Mouse (Mus musculus) CH12.LX (cell line): ENCODE measurements at regions not wholly inside any gene's neighbourhood (a gene's known extent, or its start where the extent isn't known, plus 50 kb on each side); places are given as distances from the start of the nearest gene placed in this dataset.
A peak's percentile ranks its signal among the peaks of the same experiment; 100 is the strongest.

Experiments used
- DNase-seq: peaks from one replicate; pipeline ENCODE4 v3.0.0-alpha.2; 2013; ENCODE audit errors: extremely low read depth
- H3K27ac ChIP-seq: 2 replicates; pipeline ENCODE4 v1.5.1; 2012; ENCODE audit warnings: low read depth, mild to moderate bottlenecking, control low read depth, moderate library complexity; ENCODE audit not compliant: insufficient read depth
- H3K27me3 ChIP-seq: replicated peaks from 2 replicates; pipeline ENCODE3; 2012; ENCODE audit warnings: inconsistent platforms
- H3K36me3 ChIP-seq, 2 experiments: replicated peaks in 1 of 2; 2 replicates each; pipeline versions ENCODE3 to v1.6.1; 2012; ENCODE audit warnings: inconsistent platforms in 1 of 2, low read length in 1 of 2, mild to moderate bottlenecking in 1 of 2, mixed read lengths in 1 of 2, moderate library complexity in 1 of 2; ENCODE audit not compliant: control insufficient read depth in 1 of 2, insufficient read depth in 1 of 2
- H3K4me1 ChIP-seq, 2 experiments: 2 replicates each; pipeline ENCODE4 v1.6.1; 2012; ENCODE audit warnings: inconsistent platforms in 1 of 2, moderate library complexity in 1 of 2; ENCODE audit not compliant: insufficient read depth in 2 of 2, control insufficient read depth in 1 of 2
- H3K4me2 ChIP-seq: 2 replicates; pipeline ENCODE4 v1.6.1; 2012; ENCODE audit warnings: low read depth, mild to moderate bottlenecking, control low read depth; ENCODE audit not compliant: poor library complexity, insufficient read depth, severe bottlenecking
- H3K4me3 ChIP-seq, 3 experiments: fragments of 150-350 bp in 1 of 3; sonication (generic) in 1 of 3; replicated peaks in 1 of 3; 2 replicates each; pipeline versions ENCODE3 to v1.5.1; 2011 to 2012; ENCODE audit warnings: low read depth in 2 of 3, low read length in 2 of 3, mild to moderate bottlenecking in 2 of 3, moderate library complexity in 2 of 3, control low read depth in 1 of 3, improper control_type of control experiment in 1 of 3, inconsistent platforms in 1 of 3, mixed read lengths in 1 of 3; ENCODE audit not compliant: poor library complexity in 1 of 3
- H3K79me2 ChIP-seq: replicated peaks from 2 replicates; pipeline ENCODE4 v1.6.1; 2012; ENCODE audit warnings: mild to moderate bottlenecking, moderate library complexity; ENCODE audit not compliant: control insufficient read depth, poor library complexity, insufficient read depth, severe bottlenecking; ENCODE audit errors: extremely low read depth
- H3K9ac ChIP-seq: 2 replicates; pipeline ENCODE4 v1.6.1; 2012; ENCODE audit warnings: low read depth, mild to moderate bottlenecking, control low read depth, moderate library complexity; ENCODE audit not compliant: insufficient read depth
- H3K9me3 ChIP-seq: replicated peaks from 2 replicates; pipeline ENCODE3; 2012; ENCODE audit warnings: low read length, inconsistent platforms, mixed read lengths
- BHLHE40 ChIP-seq: IDR thresholded peaks from 2 replicates; pipeline ENCODE4 v1.6.1; 2011; ENCODE audit warnings: mild to moderate bottlenecking, low read depth, low read length, improper control_type of control experiment
- CHD2 ChIP-seq: IDR thresholded peaks from 2 replicates; pipeline ENCODE4 v1.6.1; 2011; ENCODE audit warnings: low read length, improper control_type of control experiment
- E2F4 ChIP-seq: IDR thresholded peaks from 2 replicates; pipeline ENCODE4 v1.6.1; 2011; ENCODE audit warnings: low read depth, low read length, improper control_type of control experiment; ENCODE audit not compliant: insufficient replicate concordance
- EP300 ChIP-seq: IDR thresholded peaks from 2 replicates; pipeline ENCODE4 v1.6.1; 2011; ENCODE audit warnings: low read length, improper control_type of control experiment
- ETS1 ChIP-seq: conservative IDR thresholded peaks from 2 replicates; pipeline ENCODE4 v1.6.1; 2012; ENCODE audit warnings: low read depth, mild to moderate bottlenecking, inconsistent platforms, low read length, improper control_type of control experiment, moderate library complexity
- IRF4 ChIP-seq: IDR thresholded peaks from 2 replicates; pipeline ENCODE4 v1.6.1; 2014; ENCODE audit warnings: low read depth, mild to moderate bottlenecking, inconsistent platforms, low read length, improper control_type of control experiment
- KAT2A ChIP-seq: IDR thresholded peaks from 2 replicates; pipeline ENCODE4 v1.6.1; 2012; ENCODE audit warnings: low read length, improper control_type of control experiment, inconsistent platforms; ENCODE audit not compliant: insufficient replicate concordance
- MAX ChIP-seq: IDR thresholded peaks from 2 replicates; pipeline ENCODE4 v1.6.1; 2011; ENCODE audit warnings: low read length, improper control_type of control experiment
- MAZ ChIP-seq: IDR thresholded peaks from 2 replicates; pipeline ENCODE4 v1.6.1; 2012; ENCODE audit warnings: low read depth, mild to moderate bottlenecking, inconsistent platforms, low read length, improper control_type of control experiment, moderate library complexity
- MEF2A ChIP-seq: IDR thresholded peaks from 2 replicates; pipeline ENCODE4 v1.6.1; 2014; ENCODE audit warnings: low read depth, mild to moderate bottlenecking, inconsistent platforms, low read length, improper control_type of control experiment, borderline replicate concordance
- MXI1 ChIP-seq: IDR thresholded peaks from 2 replicates; pipeline ENCODE4 v1.6.1; 2011; ENCODE audit warnings: mild to moderate bottlenecking, low read depth, low read length, improper control_type of control experiment
- MYC ChIP-seq: IDR thresholded peaks from 2 replicates; pipeline ENCODE4 v1.6.1; 2011; ENCODE audit warnings: low read depth, mild to moderate bottlenecking, improper control_type of control experiment, low read length
- PAX5 ChIP-seq: IDR thresholded peaks from 2 replicates; pipeline ENCODE4 v1.6.1; 2012; ENCODE audit warnings: low read length, inconsistent platforms, mixed read lengths
- POLR2A ChIP-seq: IDR thresholded peaks from 2 replicates; pipeline ENCODE4 v1.6.1; 2011; ENCODE audit warnings: low read depth, mild to moderate bottlenecking, improper control_type of control experiment, low read length
- SIN3A ChIP-seq: IDR thresholded peaks from 2 replicates; pipeline ENCODE4 v1.6.1; 2012; ENCODE audit warnings: low read length, improper control_type of control experiment, inconsistent platforms
- UBTF ChIP-seq: IDR thresholded peaks from 2 replicates; pipeline ENCODE4 v1.6.1; 2012; ENCODE audit warnings: low read depth, mild to moderate bottlenecking, inconsistent platforms, low read length, improper control_type of control experiment, moderate library complexity
- USF1 ChIP-seq: IDR thresholded peaks from 2 replicates; pipeline ENCODE4 v1.6.1; 2014; ENCODE audit warnings: low read depth, mild to moderate bottlenecking, inconsistent platforms, low read length, improper control_type of control experiment
- ZC3H11A ChIP-seq: IDR thresholded peaks from 2 replicates; pipeline ENCODE4 v1.6.1; 2012; ENCODE audit warnings: low read depth, mild to moderate bottlenecking, inconsistent platforms, low read length, improper control_type of control experiment
- ZMIZ1 ChIP-seq: IDR thresholded peaks from 2 replicates; pipeline ENCODE4 v1.6.1; 2012; ENCODE audit warnings: low read depth, mild to moderate bottlenecking, inconsistent platforms, low read length, improper control_type of control experiment
- dilution Hi-C: fragments of 300-500 bp; cut with MboI; formaldehyde crosslinking; loops from 2 replicates; pipeline ENCODE4 v1.14.3; 2020; ENCODE audit warnings: low sequenced_read_pairs; ENCODE audit not compliant: extremely low pct_unique_long_range_greater_than_20kb, extremely low pct_ligation_motif_present
- in situ Hi-C: fragments of 300-500 bp; cut with MboI; formaldehyde crosslinking; loops from 3 replicates; pipeline ENCODE4 v1.14.3; 2019; ENCODE audit warnings: low sequenced_read_pairs, low pct_ligation_motif_present, low pct_unique_long_range_greater_than_20kb, mixed read lengths

DNA sequence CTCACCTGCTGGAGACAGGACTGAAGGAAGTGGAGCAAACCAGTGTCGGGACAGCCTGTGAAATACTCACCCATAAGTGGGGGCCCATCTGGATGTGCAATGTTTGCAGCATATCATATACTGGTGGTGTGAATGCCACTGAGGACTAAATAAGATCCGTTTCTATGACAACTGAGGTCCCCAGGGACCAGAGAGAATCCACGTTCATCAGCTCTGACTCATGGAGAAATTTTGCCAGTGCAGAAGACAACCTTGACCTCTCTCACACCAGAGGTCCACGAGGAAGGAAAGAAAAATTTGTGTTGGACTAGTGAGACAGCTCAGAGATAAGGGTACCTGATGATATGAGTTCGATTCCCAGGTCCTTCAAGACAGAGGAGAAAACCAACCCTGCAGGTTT, 73.6 kb downstream of the Spesp1 start:
- Histone ChIP-seq H3K27me3 (no peaks in the 10 kb centered on the region), H3K4me2 (no peak overlapping the region), H3K4me3 (no peak overlapping the region), H3K4me1 (0 out of 4 replicates have a peak, but pooled peaks cover 0 to 4% of the 10 kb centered on the region in 2 experiments), H3K27ac (no peak overlapping the region), H3K36me3 (no peaks in the 10 kb centered on the region), H3K79me2 (no peaks in the 10 kb centered on the region), H3K9me3 (no peaks in the 10 kb centered on the region), H3K9ac (no peak overlapping the region)
- dilution Hi-C loops: no loop called here
- no peak for TF ChIP-seq SIN3A
- TF ChIP-seq E2F4: no peak
- TF ChIP-seq MYC: no peak
- TF ChIP-seq POLR2A: no peak
- no peak for TF ChIP-seq ZMIZ1
- no peak for TF ChIP-seq UBTF
- no peak for TF ChIP-seq CHD2
- no peak for TF ChIP-seq PAX5
- TF ChIP-seq ETS1: no peak
- TF ChIP-seq IRF4: no peak
- no peak for TF ChIP-seq ZC3H11A
- TF ChIP-seq MAZ: no peak
- no peak for TF ChIP-seq BHLHE40
- no peak for TF ChIP-seq MXI1
- no peak for TF ChIP-seq MEF2A
- DNase-seq: peak; percentile 39
- in situ Hi-C loops: no loop called here

GRCm38 (mm10) chr9:62205264-62205663, 76.7 kb downstream of the Spesp1 start:
- H3K4me1 ChIP-seq: 0 out of 4 replicates have a peak, but pooled peaks cover 0 to 4% of the 10 kb centered on the region in 2 experiments
- H3K4me2 ChIP-seq: no peak overlapping the region
- no peak overlapping the region for H3K9ac ChIP-seq
- dilution Hi-C loops (no loop called here), in situ Hi-C loops (no loop called here)
- H3K4me3 ChIP-seq: no peak overlapping the region
- no peaks in the 10 kb centered on the region for H3K27me3 ChIP-seq
- no peak overlapping the region for H3K27ac ChIP-seq
- H3K36me3 ChIP-seq: no peaks in the 10 kb centered on the region
- no peak for TF ChIP-seq KAT2A
- no peak for TF ChIP-seq MAX
- TF ChIP-seq CHD2: no peak
- TF ChIP-seq MXI1: no peak
- TF ChIP-seq MYC: no peak
- no peak for TF ChIP-seq PAX5
- TF ChIP-seq USF1: no peak
- TF ChIP-seq EP300: no peak
- no peaks in the 10 kb centered on the region for H3K9me3 ChIP-seq
- no peak for DNase-seq
- H3K79me2 ChIP-seq: no peaks in the 10 kb centered on the region
